Comparison of ENCODE assay signal across 9 mouse cellular contexts in the genomic region with DNA sequence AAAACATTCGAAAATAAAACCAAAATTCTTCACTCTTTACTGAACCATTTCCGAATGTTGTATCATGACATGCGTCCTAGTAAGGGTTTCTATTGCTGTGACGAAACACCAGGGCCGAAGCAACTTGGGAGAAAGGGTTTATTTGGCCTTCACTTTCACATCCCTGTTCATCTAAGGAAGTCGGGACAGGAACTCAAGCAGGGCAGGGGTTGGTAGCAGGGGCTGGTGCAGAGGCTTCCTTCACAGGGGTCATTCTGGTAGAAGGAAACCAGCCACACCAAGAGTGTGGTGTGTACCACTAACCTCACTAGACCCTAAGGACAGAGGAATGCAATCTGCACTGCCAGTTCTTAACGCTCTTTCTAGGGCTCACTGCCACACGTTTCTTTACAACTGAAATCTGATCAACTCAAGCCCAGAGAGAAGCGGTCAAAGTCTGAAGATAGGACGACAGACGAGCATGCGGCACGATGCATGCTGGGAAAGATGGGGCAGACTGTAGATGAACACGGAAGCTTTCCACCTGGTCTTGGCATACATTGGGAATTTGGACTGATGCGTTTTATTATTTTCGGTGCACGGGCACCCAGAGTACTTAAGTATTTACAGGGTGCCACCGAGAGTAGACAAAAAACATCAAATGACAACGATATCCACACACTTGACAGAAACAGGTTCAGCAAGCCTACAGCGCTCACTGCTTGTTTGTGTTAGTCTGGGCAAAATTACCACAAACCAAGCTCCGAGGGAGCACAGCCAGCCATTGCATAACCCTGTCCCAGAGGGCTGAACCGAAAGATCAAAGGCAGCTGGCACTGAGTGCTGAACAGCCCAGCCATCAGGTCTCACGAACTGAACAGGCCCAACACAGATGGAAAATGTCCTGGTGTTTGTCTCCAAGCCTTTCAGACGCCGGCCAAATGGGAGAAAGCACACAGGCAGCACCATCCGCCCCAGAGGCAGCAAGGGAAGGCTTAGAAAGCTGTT. TPM values are rescaled to one million over a fixed set of nuclear protein-coding genes. Genes with fewer than 3 reads are reported as not detected.
A peak's percentile ranks its signal among the peaks of the same experiment; 100 is the strongest.
DNase-seq lines count a peak whose midpoint lies in the region; ATAC-seq and TF ChIP-seq lines count a peak whose summit lies in the region.
"Had no signal": no experiment of that assay in that cellular context is flagged by ENCODE, and none has a peak within 500 bp of the region (broad histone marks: within the 10 kb centered on the region; RNA-seq: fewer than 3 reads in every experiment).

No protein-coding gene starts in this region.

- H3K27me3 ChIP-seq in kidney, adult 2 months (replicated peaks; ENCODE audit: control insufficient read depth, insufficient read depth, low read length) = no peaks in the 10 kb centered on the region
- H3K27me3 ChIP-seq in myocyte (ENCODE audit: control insufficient read depth, insufficient read depth, insufficient read length) = no peaks in the 10 kb centered on the region
- no peaks in the 10 kb centered on the region for H3K27me3 ChIP-seq in midbrain, embryonic 15.5 days (replicated peaks)

- H3K36me3 ChIP-seq in kidney, adult 2 months (ENCODE audit: control insufficient read depth, insufficient read depth, low read length) = no peaks in the 10 kb centered on the region
- peaks cover 14% of the 10 kb centered on the region for H3K36me3 ChIP-seq in myocyte (ENCODE audit: control insufficient read depth, insufficient read depth)
- no peaks in the 10 kb centered on the region for H3K36me3 ChIP-seq in midbrain, embryonic 15.5 days (replicated peaks)

- no peaks in the 10 kb centered on the region for H3K4me1 ChIP-seq in kidney, adult 2 months (ENCODE audit: control insufficient read depth, insufficient read depth, low read length)
- H3K4me1 ChIP-seq in midbrain, embryonic 15.5 days = no peaks in the 10 kb centered on the region

- peak; percentile 76 for DNase-seq in kidney, adult 2 months
- DNase-seq in kidney, postnatal 4 days = no peak
- DNase-seq in adrenal gland, adult 2 months = peak; percentile 81
- peak; percentile 98 for DNase-seq in fibroblast of lung, adult 2 months (ENCODE audit: low read depth)
- DNase-seq in kidney, postnatal 14 days = peak; percentile 42
- no peak for DNase-seq in thymus, postnatal 10 days (ENCODE audit: low spot score in 2 of 2)

- H3K27ac ChIP-seq in kidney, adult 2 months (ENCODE audit: insufficient read depth, low read depth, low read length) = no peak overlapping the region
- H3K27ac ChIP-seq in midbrain, embryonic 15.5 days = no peak overlapping the region

- no peak overlapping the region for H3K9ac ChIP-seq in midbrain, embryonic 15.5 days

- no peak for TF ChIP-seq CTCF in kidney, adult 2 months (conservative IDR thresholded peaks at IDR 0.05; ENCODE audit: insufficient read depth, insufficient read length, low read depth, low read length)

- 66% methylated on average over 26 of the region's 26 CpGs for WGBS in kidney, adult 2 months
- 87% methylated on average over 26 of the region's 26 CpGs for WGBS in midbrain, embryonic 15.5 days

- no peak for ATAC-seq in midbrain, embryonic 15.5 days (replicated peaks)

- TF ChIP-seq POLR2A in kidney, adult 2 months (IDR thresholded peaks at IDR 0.05; ENCODE audit: low read depth, low read length) = no peak
- no peak for TF ChIP-seq POLR2A in myocyte (IDR thresholded peaks at IDR 0.05; ENCODE audit: insufficient read length, low read depth)

- H3K79me2 ChIP-seq in myocyte (ENCODE audit: control insufficient read depth, insufficient read depth) = no peaks in the 10 kb centered on the region

- H3K4me3 ChIP-seq in kidney, adult 2 months (ENCODE audit: insufficient read depth, low read depth, low read length) = no peak overlapping the region
- no peak overlapping the region for H3K4me3 ChIP-seq in myocyte
- no peak overlapping the region for H3K4me3 ChIP-seq in midbrain, embryonic 15.5 days

- peak overlapping the region; percentile 65 for H3K4me2 ChIP-seq in myocyte (ENCODE audit: low read depth)
- no peak overlapping the region for H3K4me2 ChIP-seq in midbrain, embryonic 15.5 days

- no peaks in the 10 kb centered on the region for H3K9me3 ChIP-seq in midbrain, embryonic 15.5 days

- no peak overlapping the region for H3ac ChIP-seq in myocyte (ENCODE audit: control insufficient read depth, insufficient read length)

TF ChIP-seq in myocyte, 11 proteins besides CTCF, POLR2A, EP300 and RAD21:
- TF ChIP-seq POLR2AphosphoS2 (IDR thresholded peaks at IDR 0.05; ENCODE audit: insufficient read length, low read depth) = peak; percentile 26
- TF ChIP-seq MAX (IDR thresholded peaks at IDR 0.05; ENCODE audit: low read depth) = no peak
- TF ChIP-seq MYOD1 (IDR thresholded peaks at IDR 0.05; ENCODE audit: control insufficient read depth in 1 of 3, insufficient read length in 2 of 3, low read depth in 2 of 3) = peak in 2 of 3 experiments; percentile 22 to 34
- TF ChIP-seq CEBPB (IDR thresholded peaks at IDR 0.05; ENCODE audit: insufficient read depth, poor library complexity, severe bottlenecking) = peak; percentile 96
- peak in 1 of 3 experiments; percentile 3 for TF ChIP-seq MYOG (IDR thresholded peaks at IDR 0.05; ENCODE audit: control insufficient read depth in 1 of 3, insufficient read depth in 1 of 3, insufficient read length in 2 of 3, low read depth in 2 of 3)
- TF ChIP-seq TCF12 (IDR thresholded peaks at IDR 0.05; ENCODE audit: insufficient read depth, poor library complexity, severe bottlenecking) = no peak

RNA-seq across cellular contexts. Expression of a gene that starts 54.7 kb away (rescaled TPM):
- not detected in 2 replicates for polyA plus RNA-seq in kidney, adult 2 months (2012; rRNA removed)
- total RNA-seq in adrenal gland, adult 2 months (2021) = not detected
- polyA plus RNA-seq in adrenal gland, adult 2 months (2012; rRNA removed) = not detected in 2 replicates
- not detected for polyA plus RNA-seq in myocyte (2012; fragmentation: generic; extraction: Trizol)
- polyA plus RNA-seq in midbrain, embryonic 15.5 days (2015; fragmentation: Nextera tagmentation; extraction: Ambion mirVana) = not detected in 2 replicates
- polyA plus RNA-seq: intestine, embryonic 14.5 days had no signal

Comparison
In these comparisons a context has a peak if more than half of its experiments do, and no peak if none do; other contexts are left out.
1. DNase-seq: peak in kidney, adult 2 months (single experiment), adrenal gland, adult 2 months (single experiment), fibroblast of lung, adult 2 months (single experiment) and kidney, postnatal 14 days (single experiment); none in kidney, postnatal 4 days (0 of 2) and thymus, postnatal 10 days (0 of 2).